Mouse (Mus musculus) megakaryocyte, embryonic 14.5 days (primary cell): ENCODE measurements around the gene Eml5. TPM values are rescaled to one million over a fixed set of nuclear protein-coding genes. Genes with fewer than 3 reads are reported as not detected.

Source experiments
- H3K27me3 ChIP-seq: replicated peaks from 2 replicates; pipeline ENCODE3; 2012; ENCODE audit warnings: inconsistent platforms
- H3K36me3 ChIP-seq: replicated peaks from 2 replicates; pipeline ENCODE3; 2012; ENCODE audit warnings: low read length, inconsistent platforms, mixed read lengths
- H3K4me1 ChIP-seq: 2 replicates; pipeline ENCODE4 v1.6.1; 2012; ENCODE audit warnings: inconsistent platforms
- H3K4me3 ChIP-seq: replicated peaks from 2 replicates; pipeline ENCODE3; 2012; ENCODE audit warnings: moderate library complexity, mild to moderate bottlenecking, inconsistent platforms
- H3K9me3 ChIP-seq: 2 replicates; pipeline ENCODE4 v1.6.1; 2012; ENCODE audit warnings: inconsistent platforms
- FLI1 ChIP-seq: IDR thresholded peaks from 2 replicates; pipeline ENCODE4 v1.6.1; 2012; ENCODE audit warnings: low read length, inconsistent platforms, mixed read lengths
- GATA1 ChIP-seq: IDR thresholded peaks from 3 replicates; pipeline ENCODE4 v1.6.1; 2012; ENCODE audit warnings: mixed read lengths, low read length, inconsistent platforms, borderline replicate concordance
- polyA plus RNA-seq: library from polyadenylated mRNA; stranded (reverse); fragments of >175 nt; gene quantifications from 2 replicates; pipeline ENCODE4 v1.2.3, GENCODE M21; 2012; ENCODE audit warnings: low replicate concordance; ENCODE audit not compliant: insufficient read depth

The Eml5 gene
- polyA plus RNA-seq, 1 experiment, result 0.09 TPM

GRCm38 (mm10) chr12:98795731-98796318 lies 105.5 kb downstream of the Eml5 start:
- H3K4me3 ChIP-seq, result no peak overlapping the region
- H3K4me1 ChIP-seq, result peaks cover 4% of the 10 kb centered on the region; the same call in 1 of the 2 replicates
- TF ChIP-seq FLI1 (no peak), GATA1 (no peak)
- H3K27me3 ChIP-seq, result no peaks in the 10 kb centered on the region
- no peaks in the 10 kb centered on the region for H3K9me3 ChIP-seq
- H3K36me3 ChIP-seq, result peaks cover 71% of the 10 kb centered on the region

- TF ChIP-seq GATA1 (no peak), FLI1 (no peak)
- no peaks in the 10 kb centered on the region for H3K4me1 ChIP-seq
- H3K27me3 ChIP-seq, result no peaks in the 10 kb centered on the region
- no peak overlapping the region for H3K4me3 ChIP-seq
- no peaks in the 10 kb centered on the region for H3K9me3 ChIP-seq
- H3K36me3 ChIP-seq, result peaks cover 88% of the 10 kb centered on the region
These were observed 117.0 kb downstream of the Eml5 start for GRCm38 (mm10) chr12:98784251-98784650.

GRCm38 (mm10) chr12:98779148-98779547 lies 122.1 kb downstream of the Eml5 start:
- H3K27me3 ChIP-seq, result no peaks in the 10 kb centered on the region
- H3K36me3 ChIP-seq, result peaks cover 96% of the 10 kb centered on the region
- H3K4me3 ChIP-seq, result no peak overlapping the region
- H3K4me1 ChIP-seq, result peaks cover 5% of the 10 kb centered on the region; the same call in 1 of the 2 replicates
- H3K9me3 ChIP-seq, result no peaks in the 10 kb centered on the region
- TF ChIP-seq FLI1, result no peak
- TF ChIP-seq GATA1, result no peak

- Histone ChIP-seq H3K27me3 (no peaks in the 10 kb centered on the region), H3K4me1 (peaks cover 11% of the 10 kb centered on the region), H3K4me3 (no peak overlapping the region), H3K9me3 (no peaks in the 10 kb centered on the region), H3K36me3 (peaks cover 94% of the 10 kb centered on the region)
- TF ChIP-seq FLI1 (no peak), GATA1 (no peak)
These were observed 123.8 kb downstream of the Eml5 start for GRCm38 (mm10) chr12:98777509-98777908.

GRCm38 (mm10) chr12:98766241-98766640 lies 135.0 kb downstream of the Eml5 start:
- Histone ChIP-seq H3K27me3 (no peaks in the 10 kb centered on the region), H3K4me3 (no peak overlapping the region), H3K36me3 (peaks cover 95% of the 10 kb centered on the region), H3K9me3 (no peaks in the 10 kb centered on the region), H3K4me1 (peaks cover 7% of the 10 kb centered on the region; the same call in 1 of the 2 replicates)
- TF ChIP-seq FLI1 (no peak), GATA1 (no peak)

GRCm38 (mm10) chr12:98759700-98760099 lies 141.6 kb downstream of the Eml5 start:
- H3K36me3 ChIP-seq, result peaks cover 98% of the 10 kb centered on the region
- no peaks in the 10 kb centered on the region for H3K27me3 ChIP-seq
- TF ChIP-seq FLI1 (no peak), GATA1 (no peak)
- H3K4me3 ChIP-seq, result no peak overlapping the region
- peaks cover 8% of the 10 kb centered on the region for H3K4me1 ChIP-seq
- H3K9me3 ChIP-seq, result no peaks in the 10 kb centered on the region

GRCm38 (mm10) chr12:98757636-98758035 lies 143.6 kb downstream of the Eml5 start:
- H3K36me3 ChIP-seq, result peaks cover 97% of the 10 kb centered on the region
- no peaks in the 10 kb centered on the region for H3K27me3 ChIP-seq
- H3K4me3 ChIP-seq, result no peak overlapping the region
- peaks cover 11% of the 10 kb centered on the region for H3K4me1 ChIP-seq
- TF ChIP-seq GATA1 (no peak), FLI1 (no peak)
- no peaks in the 10 kb centered on the region for H3K9me3 ChIP-seq

GRCm38 (mm10) chr12:98747380-98747753 lies 153.9 kb downstream of the Eml5 start:
- peaks cover 50% of the 10 kb centered on the region for H3K4me1 ChIP-seq
- H3K36me3 ChIP-seq, result peaks cover 24% of the 10 kb centered on the region
- peaks cover 4% of the 10 kb centered on the region for H3K27me3 ChIP-seq
- H3K4me3 ChIP-seq, result peak overlapping the region; percentile 94
- TF ChIP-seq GATA1, result no peak
- no peak for TF ChIP-seq FLI1
- H3K9me3 ChIP-seq, result no peaks in the 10 kb centered on the region

- Histone ChIP-seq H3K4me3 (peak within 1 kb of the TSS; percentile 94), H3K4me1 (peaks cover 50% of the 10 kb centered on the region), H3K36me3 (peaks cover 21% of the 10 kb centered on the region), H3K27me3 (peaks cover 4% of the 10 kb centered on the region), H3K9me3 (no peaks in the 10 kb centered on the region)
- TF ChIP-seq GATA1, result no peak
- TF ChIP-seq FLI1, result no peak
These were observed 154.4 kb downstream of the Eml5 start, which contains the start of gene Zc3h14 for GRCm38 (mm10) chr12:98746746-98747379. Gene Zc3h14, plus strand, starts transcription at chr12:98746964.

GRCm38 (mm10) chr12:98746131-98746530 lies 155.2 kb downstream of the Eml5 start:
- TF ChIP-seq FLI1, result no peak
- TF ChIP-seq GATA1, result no peak
- Histone ChIP-seq H3K27me3 (peaks cover 4% of the 10 kb centered on the region), H3K4me3 (peak overlapping the region; percentile 94), H3K9me3 (no peaks in the 10 kb centered on the region), H3K4me1 (peaks cover 50% of the 10 kb centered on the region), H3K36me3 (peaks cover 14% of the 10 kb centered on the region)
